Mouse (Mus musculus): ENCODE data around the gene Os9.

GRCm38 (mm10) chr10:127165354-127165653 lies 44.4 kb upstream of the Os9 start:
- no peak for TF ChIP-seq CTCF (conservative IDR thresholded peaks at IDR 0.05; ENCODE audit: low read length)
- TF ChIP-seq POU5F1 (IDR thresholded peaks at IDR 0.05; ENCODE audit: borderline replicate concordance, low read length): no peak
- no peak for TF ChIP-seq NANOG (IDR thresholded peaks at IDR 0.05; ENCODE audit: borderline replicate concordance, low read length)
